Mouse (Mus musculus) retina, postnatal 1 day (tissue): Measurements from ENCODE around the gene Pard3b.

ENCODE experiments used
- DNase-seq: peaks from one replicate; pipeline ENCODE4 v3.0.0-alpha.2; 2012

Gene Pard3b

GRCm38 (mm10) chr1:62087464-62087863 is 448.8 kb downstream of the Pard3b start:
- DNase-seq: peak; percentile 43

GRCm38 (mm10) chr1:62094885-62095284 is 456.3 kb downstream of the Pard3b start:
- DNase-seq: no peak

GRCm38 (mm10) chr1:62122426-62122825 is 483.8 kb downstream of the Pard3b start:
- DNase-seq: no peak

- DNase-seq: no peak
These were observed 490.6 kb downstream of the Pard3b start for GRCm38 (mm10) chr1:62129186-62129585.

- no peak for DNase-seq
These were observed 509.5 kb downstream of the Pard3b start for GRCm38 (mm10) chr1:62148134-62148533.

DNA sequence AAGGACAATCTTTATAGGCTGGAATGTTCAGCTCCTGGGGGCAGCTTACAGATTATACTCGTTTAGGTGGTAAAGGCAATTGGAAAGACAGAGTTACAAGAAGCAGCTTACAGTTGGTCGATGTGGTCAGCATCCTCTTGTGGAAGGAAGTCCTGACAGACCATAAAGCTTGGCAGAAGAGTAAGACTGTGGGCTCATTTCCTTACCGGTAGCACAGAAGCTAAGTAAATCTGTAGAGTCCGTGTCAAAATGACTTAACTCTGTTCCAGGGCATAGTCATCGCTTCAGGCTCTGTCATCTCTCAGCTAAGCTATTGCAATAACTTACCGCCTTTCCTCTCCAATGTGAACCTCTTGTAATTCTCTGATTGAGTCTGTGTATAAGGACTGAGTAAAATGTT is 510.2 kb downstream of the Pard3b start:
- no peak for DNase-seq

DNA sequence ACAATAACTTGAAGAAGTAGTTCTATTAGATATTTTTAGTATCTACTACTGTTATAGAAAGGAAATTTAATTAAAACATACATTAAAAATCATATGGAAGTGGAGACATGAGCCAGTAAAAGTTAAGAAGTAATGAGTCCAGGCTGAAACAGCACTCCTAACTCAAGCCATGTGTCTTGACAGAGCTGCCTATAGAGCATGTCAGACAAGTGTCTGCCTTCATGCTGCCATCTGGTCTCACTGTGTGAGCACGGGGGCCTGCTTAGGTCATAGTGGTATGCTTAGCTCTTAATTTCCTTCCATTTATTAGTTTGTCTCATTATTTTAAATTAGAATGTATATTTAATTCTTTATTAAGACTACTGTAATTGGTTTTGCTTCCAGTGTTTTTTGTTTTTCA is 517.3 kb downstream of the Pard3b start:
- DNase-seq: no peak

GRCm38 (mm10) chr1:62159592-62159991 is 521.0 kb downstream of the Pard3b start:
- DNase-seq: no peak

DNA sequence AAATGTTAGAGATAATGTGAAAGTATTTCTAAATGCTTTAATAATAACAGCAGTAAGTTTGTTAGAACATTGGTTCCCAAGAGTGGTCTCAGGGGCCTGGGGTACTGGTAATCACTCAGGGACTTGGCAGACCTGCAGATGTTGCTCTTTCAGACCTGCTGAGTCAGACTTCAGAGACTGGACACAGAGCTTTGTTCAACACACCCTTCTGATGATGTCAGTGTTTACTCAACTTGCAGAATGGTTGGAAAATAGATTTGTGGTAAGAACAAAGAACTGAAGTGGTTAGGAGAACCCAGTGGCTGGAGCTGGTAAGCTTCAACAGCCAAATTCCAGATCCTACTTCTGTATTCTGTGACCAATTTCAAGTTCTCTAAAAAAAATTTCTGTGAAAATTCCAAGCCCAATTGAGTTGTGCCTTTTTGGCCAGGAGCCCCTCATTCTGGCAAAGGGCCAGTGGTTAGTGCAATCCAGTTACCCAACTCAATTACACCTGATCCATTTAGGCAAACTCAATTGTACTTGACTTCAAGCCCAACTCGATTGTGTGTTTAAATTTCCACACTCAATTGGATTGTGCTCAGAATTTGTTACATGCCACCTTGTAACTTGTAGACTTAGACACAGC is 536.5 kb downstream of the Pard3b start:
- no peak for DNase-seq

DNA sequence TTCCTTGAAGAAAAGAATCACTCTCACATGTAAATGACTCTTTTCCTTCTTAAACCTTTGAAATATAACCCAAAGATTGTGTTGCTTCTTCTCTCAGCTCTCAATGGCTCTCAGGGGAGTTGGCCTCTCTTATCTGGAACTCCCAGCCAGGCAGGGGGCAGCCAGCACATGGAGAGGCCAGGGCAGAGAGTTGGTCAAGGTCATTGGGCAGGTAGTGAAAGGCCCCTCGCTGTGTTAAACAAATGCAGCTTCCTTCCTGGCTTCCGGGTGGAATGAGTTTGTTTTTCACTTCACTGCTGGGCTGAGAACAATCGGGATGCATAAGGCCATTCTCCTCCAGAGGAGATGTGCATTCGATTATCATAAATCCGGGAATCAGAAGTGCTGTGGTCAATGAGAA is 543.0 kb downstream of the Pard3b start:
- DNase-seq: peak; percentile 3

DNA sequence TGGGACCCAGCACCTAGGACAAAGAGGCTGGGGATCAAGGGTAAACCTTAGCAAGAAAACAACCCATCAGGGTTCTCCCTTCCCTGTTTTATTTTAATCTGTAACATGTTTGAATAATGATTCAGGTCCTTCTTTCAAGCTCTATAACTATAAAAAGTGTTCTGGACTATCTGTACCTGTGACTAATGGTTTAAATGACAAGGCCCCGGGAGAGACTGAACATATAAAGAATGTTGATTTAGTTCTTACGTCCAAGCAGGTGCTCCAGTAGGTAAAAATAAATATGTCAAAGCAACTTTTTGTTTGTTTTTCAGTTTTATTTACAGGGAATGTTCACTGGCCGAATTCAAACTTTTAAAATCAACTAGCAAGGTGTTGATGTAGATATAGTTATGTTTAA is 544.0 kb downstream of the Pard3b start:
- DNase-seq: no peak

DNA sequence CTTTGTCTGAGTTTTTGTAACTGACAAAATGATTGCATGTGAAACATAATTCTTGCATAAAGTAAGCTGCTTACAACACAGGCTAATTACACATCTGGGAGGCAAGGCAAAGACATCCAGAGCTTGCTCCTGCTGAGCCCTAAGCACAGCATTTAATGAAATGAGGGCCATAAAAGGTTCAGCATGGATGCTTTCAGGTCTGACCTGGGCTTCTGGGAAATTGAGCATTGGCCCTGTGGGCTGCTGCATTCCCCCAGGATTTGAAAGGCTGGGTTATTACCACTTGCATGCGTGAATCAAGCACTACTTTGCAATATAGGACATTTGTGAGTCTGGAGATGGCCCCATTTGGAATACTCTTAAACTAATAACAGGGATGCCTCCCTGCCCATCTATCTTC is 552.2 kb downstream of the Pard3b start:
- DNase-seq: no peak

- DNase-seq: no peak
These were observed 558.9 kb downstream of the Pard3b start for GRCm38 (mm10) chr1:62197515-62197914.

DNA sequence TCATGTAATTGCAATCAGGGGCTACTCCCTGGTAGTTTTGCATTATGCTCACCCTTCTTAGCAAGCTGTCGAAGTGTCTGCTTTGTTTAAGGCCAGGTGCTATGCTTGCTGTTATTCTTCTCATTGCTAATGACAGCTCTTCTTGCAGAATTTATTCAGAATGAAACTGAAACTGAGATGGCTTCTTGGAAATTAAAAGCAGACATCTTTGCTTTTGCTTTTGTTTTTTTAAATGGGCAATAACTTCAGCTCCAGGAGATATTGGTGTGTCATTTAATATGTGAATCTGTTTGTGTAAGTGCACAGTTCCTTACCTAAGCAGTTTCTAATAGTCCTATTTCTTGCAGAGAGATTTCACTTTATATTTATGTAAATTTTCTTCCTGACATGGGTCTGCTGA is 562.3 kb downstream of the Pard3b start:
- no peak for DNase-seq

- no peak for DNase-seq
These were observed 563.1 kb downstream of the Pard3b start for GRCm38 (mm10) chr1:62201686-62202257.

GRCm38 (mm10) chr1:62213285-62213684 is 574.7 kb downstream of the Pard3b start:
- no peak for DNase-seq

GRCm38 (mm10) chr1:62215842-62216241 is 577.2 kb downstream of the Pard3b start:
- no peak for DNase-seq

DNA sequence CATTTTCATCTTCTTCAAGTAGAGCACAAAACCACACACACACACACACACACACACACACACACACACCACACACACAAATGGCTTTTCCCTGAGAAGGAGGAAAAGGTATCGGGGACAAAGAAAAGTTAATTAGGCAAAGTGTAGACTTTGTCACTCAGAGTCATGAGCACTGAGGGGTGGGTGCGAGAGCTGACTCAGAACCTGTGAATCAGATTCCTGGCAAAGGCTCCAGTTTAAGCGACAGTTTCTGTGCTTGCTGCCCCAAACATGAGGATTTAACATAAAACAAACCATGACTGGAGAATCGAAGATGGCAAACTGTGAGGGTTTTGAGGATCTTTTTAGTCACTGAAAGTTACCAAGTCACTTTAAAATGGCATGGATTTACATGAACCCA is 577.9 kb downstream of the Pard3b start:
- DNase-seq: no peak

DNA sequence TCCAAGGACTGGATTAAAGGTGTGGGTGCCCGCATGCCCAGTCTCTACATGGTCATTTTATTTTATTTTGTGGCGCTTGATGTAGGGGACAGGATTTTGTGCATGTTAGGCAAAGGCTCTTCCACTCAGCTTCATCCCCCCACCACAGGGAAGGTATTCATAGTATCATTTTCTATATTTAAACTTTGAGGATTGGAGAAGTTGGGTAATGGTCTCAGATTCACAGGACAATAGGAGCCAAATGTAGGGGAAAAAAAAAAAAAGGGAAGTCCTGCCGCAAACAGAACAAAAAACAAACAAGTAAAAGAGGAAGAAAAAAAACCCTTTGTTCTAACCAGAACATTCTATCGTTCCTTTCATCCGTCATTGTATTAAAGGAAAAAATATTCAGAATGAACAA is 590.5 kb downstream of the Pard3b start:
- DNase-seq: no peak

DNA sequence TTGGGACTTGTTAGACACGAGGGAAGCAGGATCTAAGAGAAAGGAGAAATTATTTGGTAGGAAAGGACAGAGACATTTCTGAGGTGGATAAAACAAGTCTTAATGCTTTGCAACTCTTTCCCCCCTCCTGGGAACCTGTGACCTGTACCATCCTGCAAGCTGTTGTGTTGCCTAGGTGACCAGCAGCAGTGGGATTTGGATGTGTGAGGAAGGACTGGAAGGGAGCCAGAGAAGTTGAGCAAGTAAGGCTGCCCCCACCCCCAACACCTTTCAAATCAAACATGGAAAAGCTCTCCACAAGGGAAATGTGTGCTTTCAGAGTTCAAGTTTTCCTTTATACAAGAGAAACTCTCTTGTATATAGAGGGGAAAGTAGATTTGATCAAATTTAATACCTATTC is 595.4 kb downstream of the Pard3b start:
- DNase-seq: peak; percentile 50

- peak; percentile 64 for DNase-seq
These were observed 596.5 kb downstream of the Pard3b start for GRCm38 (mm10) chr1:62235121-62235520.

DNA sequence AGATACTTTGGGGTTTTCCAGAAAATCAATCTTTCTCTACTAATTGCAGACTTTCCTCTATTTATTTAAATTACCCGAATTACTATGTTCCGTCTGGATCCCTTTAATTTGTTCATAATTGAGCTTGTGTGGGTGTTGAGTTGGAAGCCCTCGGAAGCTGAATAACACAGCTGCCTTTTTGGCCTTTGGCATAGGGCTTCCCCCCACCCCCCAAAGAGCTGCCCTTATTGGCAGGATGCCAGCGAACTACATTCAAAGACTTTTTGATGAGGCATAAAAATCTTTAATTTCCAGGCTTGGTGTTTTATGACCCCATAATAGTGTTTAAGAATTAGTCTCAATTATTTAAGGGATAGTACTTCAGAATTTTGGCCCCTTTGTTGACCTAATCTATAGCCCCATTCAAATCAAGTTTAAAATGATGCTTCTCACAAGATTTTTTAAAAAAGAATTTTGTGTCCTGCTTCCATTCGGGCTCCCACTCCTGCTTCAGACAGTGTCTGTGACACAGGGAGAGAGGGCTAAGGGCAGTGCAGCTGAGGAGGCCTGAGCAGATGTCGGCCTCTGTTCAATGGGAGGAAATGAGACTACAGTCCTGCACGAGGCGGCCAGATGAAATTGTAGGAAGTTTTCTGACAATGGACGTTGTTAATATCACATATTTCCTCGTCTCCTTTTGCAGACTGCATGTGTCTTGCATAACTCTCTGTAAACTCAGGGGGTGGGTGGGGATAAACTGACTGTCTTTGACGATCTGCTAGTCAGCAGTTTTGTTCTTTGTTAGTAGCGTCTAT is 605.8 kb downstream of the Pard3b start:
- peak; percentile 16 for DNase-seq

- no peak for DNase-seq
These were observed 613.8 kb downstream of the Pard3b start for GRCm38 (mm10) chr1:62252432-62252831.

- DNase-seq: no peak
These were observed 615.7 kb downstream of the Pard3b start for GRCm38 (mm10) chr1:62254316-62254715.
